Mouse (Mus musculus): ENCODE results near the gene Taf11. TPM values are rescaled to one million over a fixed set of nuclear protein-coding genes. Genes with fewer than 3 reads are reported as not detected.
A peak's percentile ranks its signal among the peaks of the same experiment; 100 is the strongest.

Taf11 gene
- polyA plus RNA-seq, 1 experiment from 2014 or later, result 69.2 TPM

- Histone ChIP-seq H3K9ac (no peak overlapping the region), H3K27ac (replicated peaks) (no peak overlapping the region), H3K9me3 (no peaks in the 10 kb centered on the region), H3K4me2 (no peak overlapping the region), H3K4me3 (no peak overlapping the region), H3K27me3 (no peaks in the 10 kb centered on the region), H3K36me3 (no peaks in the 10 kb centered on the region), H3K4me1 (replicated peaks) (peaks cover 45% of the 10 kb centered on the region)
- 76% methylated on average over 5 of the region's 5 CpGs for WGBS
- no peak for ATAC-seq (ENCODE audit: low read depth)
Observed at GRCm38 (mm10) chr17:27939028-27939427, 29.4 kb upstream of the Taf11 start.

GRCm38 (mm10) chr17:27938121-27938754 lies 28.6 kb upstream of the Taf11 start:
- no peak for ATAC-seq (ENCODE audit: low read depth)
- 84% methylated on average over 12 of the region's 12 CpGs for WGBS
- Histone ChIP-seq H3K27ac (replicated peaks) (no peak overlapping the region), H3K27me3 (no peaks in the 10 kb centered on the region), H3K36me3 (no peaks in the 10 kb centered on the region), H3K4me1 (replicated peaks) (peaks cover 45% of the 10 kb centered on the region), H3K9ac (no peak overlapping the region), H3K4me3 (no peak overlapping the region), H3K9me3 (no peaks in the 10 kb centered on the region), H3K4me2 (no peak overlapping the region)

GRCm38 (mm10) chr17:27937054-27937615 lies 27.5 kb upstream of the Taf11 start:
- Histone ChIP-seq H3K27me3 (no peaks in the 10 kb centered on the region), H3K9me3 (no peaks in the 10 kb centered on the region), H3K36me3 (no peaks in the 10 kb centered on the region), H3K9ac (no peak overlapping the region), H3K4me3 (no peak overlapping the region), H3K4me1 (replicated peaks) (peaks cover 45% of the 10 kb centered on the region), H3K27ac (replicated peaks) (0 out of 2 replicates have a peak overlapping the region, but pooled peaks have one; percentile 9), H3K4me2 (no peak overlapping the region)
- ATAC-seq (ENCODE audit: low read depth), result no peak
- WGBS, result 84% methylated on average over 4 of the region's 4 CpGs

- Histone ChIP-seq H3K36me3 (no peaks in the 10 kb centered on the region), H3K4me2 (no peak overlapping the region), H3K4me1 (replicated peaks) (peaks cover 32% of the 10 kb centered on the region), H3K9ac (no peak overlapping the region), H3K4me3 (no peak overlapping the region), H3K27ac (replicated peaks) (no peak overlapping the region), H3K9me3 (no peaks in the 10 kb centered on the region), H3K27me3 (no peaks in the 10 kb centered on the region)
- 91% methylated on average over 3 of the region's 3 CpGs for WGBS
- no peak for ATAC-seq (ENCODE audit: low read depth)
Observed at GRCm38 (mm10) chr17:27935091-27935490, 25.4 kb upstream of the Taf11 start.

- peaks cover 26% of the 10 kb centered on the region for H3K4me1 ChIP-seq (replicated peaks)
- ATAC-seq (ENCODE audit: low read depth), result no peak
- H3K27me3 ChIP-seq, result no peaks in the 10 kb centered on the region
- H3K4me3 ChIP-seq, result no peak overlapping the region
- no peaks in the 10 kb centered on the region for H3K36me3 ChIP-seq
- no peak overlapping the region for H3K27ac ChIP-seq (replicated peaks)
- no peak overlapping the region for H3K9ac ChIP-seq
- H3K9me3 ChIP-seq, result no peaks in the 10 kb centered on the region
- 92% methylated on average over 10 of the region's 10 CpGs for WGBS
- H3K4me2 ChIP-seq, result no peak overlapping the region
Observed at GRCm38 (mm10) chr17:27934136-27934910, 24.7 kb upstream of the Taf11 start.

- WGBS, result 83% methylated on average over 4 of the region's 4 CpGs
- Histone ChIP-seq H3K27ac (replicated peaks) (no peak overlapping the region), H3K36me3 (peaks cover 7% of the 10 kb centered on the region; the same call in 1 of the 2 replicates), H3K9ac (no peak overlapping the region), H3K9me3 (no peaks in the 10 kb centered on the region), H3K4me1 (replicated peaks) (peaks cover 2% of the 10 kb centered on the region; the same call in 1 of the 2 replicates), H3K4me3 (no peak overlapping the region), H3K4me2 (no peak overlapping the region), H3K27me3 (no peaks in the 10 kb centered on the region)
- no peak for ATAC-seq (ENCODE audit: low read depth)
Observed at GRCm38 (mm10) chr17:27931826-27932225, 22.2 kb upstream of the Taf11 start.

GRCm38 (mm10) chr17:27930291-27930690 lies 20.6 kb upstream of the Taf11 start:
- Histone ChIP-seq H3K36me3 (peaks cover 7% of the 10 kb centered on the region; the same call in 1 of the 2 replicates), H3K9ac (no peak overlapping the region), H3K4me1 (replicated peaks) (no peaks in the 10 kb centered on the region; the same call in 1 of the 2 replicates), H3K9me3 (no peaks in the 10 kb centered on the region), H3K27me3 (no peaks in the 10 kb centered on the region), H3K27ac (replicated peaks) (no peak overlapping the region), H3K4me3 (no peak overlapping the region), H3K4me2 (no peak overlapping the region)
- WGBS, result 92% methylated on average over 5 of the region's 5 CpGs
- no peak for ATAC-seq (ENCODE audit: low read depth)

GRCm38 (mm10) chr17:27925504-27925903 lies 15.9 kb upstream of the Taf11 start:
- no peaks in the 10 kb centered on the region for H3K27me3 ChIP-seq
- H3K4me2 ChIP-seq, result no peak overlapping the region

GRCm38 (mm10) chr17:27925054-27925453 lies 15.4 kb upstream of the Taf11 start:
- Histone ChIP-seq H3K4me1 (replicated peaks) (peaks cover 25% of the 10 kb centered on the region), H3K36me3 (peaks cover 7% of the 10 kb centered on the region; the same call in 1 of the 2 replicates), H3K9ac (no peak overlapping the region), H3K27ac (replicated peaks) (no peak overlapping the region), H3K4me2 (no peak overlapping the region), H3K9me3 (no peaks in the 10 kb centered on the region), H3K27me3 (no peaks in the 10 kb centered on the region), H3K4me3 (no peak overlapping the region)
- ATAC-seq (ENCODE audit: low read depth), result no peak
- 84% methylated on average over 4 of the region's 4 CpGs for WGBS

More at GRCm38 (mm10) chr17:27925504-27925903, 15.9 kb upstream of the Taf11 start:
- Histone ChIP-seq H3K4me1 (replicated peaks) (peaks cover 25% of the 10 kb centered on the region), H3K36me3 (peaks cover 7% of the 10 kb centered on the region; the same call in 1 of the 2 replicates), H3K4me3 (no peak overlapping the region), H3K27ac (replicated peaks) (no peak overlapping the region), H3K9ac (no peak overlapping the region), H3K9me3 (no peaks in the 10 kb centered on the region)
- WGBS, result 80% methylated on average over 7 of the region's 7 CpGs
- ATAC-seq (ENCODE audit: low read depth), result no peak

- Histone ChIP-seq H3K27me3 (no peaks in the 10 kb centered on the region), H3K4me2 (no peak overlapping the region), H3K27ac (replicated peaks) (peak overlapping the region; percentile 59), H3K36me3 (no peaks in the 10 kb centered on the region), H3K9me3 (no peaks in the 10 kb centered on the region), H3K4me1 (replicated peaks) (peaks cover 25% of the 10 kb centered on the region), H3K9ac (0 out of 2 replicates have a peak overlapping the region, but pooled peaks have one; percentile 8), H3K4me3 (no peak overlapping the region)
- WGBS, result 53% methylated on average over 11 of the region's 11 CpGs
- peak; percentile 79; the same call in 1 of the 2 replicates for ATAC-seq (ENCODE audit: low read depth)
Observed at GRCm38 (mm10) chr17:27922174-27922712, 12.6 kb upstream of the Taf11 start.

GRCm38 (mm10) chr17:27920676-27921075 lies 11.0 kb upstream of the Taf11 start:
- H3K4me1 ChIP-seq (replicated peaks), result peaks cover 25% of the 10 kb centered on the region
- H3K36me3 ChIP-seq, result no peaks in the 10 kb centered on the region
- no peak overlapping the region for H3K9ac ChIP-seq
- no peak for ATAC-seq (ENCODE audit: low read depth)
- H3K4me3 ChIP-seq, result no peak overlapping the region
- no peaks in the 10 kb centered on the region for H3K27me3 ChIP-seq
- H3K27ac ChIP-seq (replicated peaks), result no peak overlapping the region
- WGBS, result 82% methylated on average over 4 of the region's 4 CpGs
- no peaks in the 10 kb centered on the region for H3K9me3 ChIP-seq
- no peak overlapping the region for H3K4me2 ChIP-seq

GRCm38 (mm10) chr17:27916366-27916765 lies 6.7 kb upstream of the Taf11 start:
- Histone ChIP-seq H3K9ac (no peak overlapping the region), H3K4me2 (no peak overlapping the region), H3K36me3 (no peaks in the 10 kb centered on the region), H3K27me3 (no peaks in the 10 kb centered on the region), H3K9me3 (no peaks in the 10 kb centered on the region), H3K27ac (replicated peaks) (no peak overlapping the region), H3K4me1 (replicated peaks) (peaks cover 13% of the 10 kb centered on the region), H3K4me3 (no peak overlapping the region)
- no peak for ATAC-seq (ENCODE audit: low read depth)
- 81% methylated on average over 4 of the region's 4 CpGs for WGBS
